Mouse (Mus musculus): Measurements from ENCODE around the gene Otog.

DNA sequence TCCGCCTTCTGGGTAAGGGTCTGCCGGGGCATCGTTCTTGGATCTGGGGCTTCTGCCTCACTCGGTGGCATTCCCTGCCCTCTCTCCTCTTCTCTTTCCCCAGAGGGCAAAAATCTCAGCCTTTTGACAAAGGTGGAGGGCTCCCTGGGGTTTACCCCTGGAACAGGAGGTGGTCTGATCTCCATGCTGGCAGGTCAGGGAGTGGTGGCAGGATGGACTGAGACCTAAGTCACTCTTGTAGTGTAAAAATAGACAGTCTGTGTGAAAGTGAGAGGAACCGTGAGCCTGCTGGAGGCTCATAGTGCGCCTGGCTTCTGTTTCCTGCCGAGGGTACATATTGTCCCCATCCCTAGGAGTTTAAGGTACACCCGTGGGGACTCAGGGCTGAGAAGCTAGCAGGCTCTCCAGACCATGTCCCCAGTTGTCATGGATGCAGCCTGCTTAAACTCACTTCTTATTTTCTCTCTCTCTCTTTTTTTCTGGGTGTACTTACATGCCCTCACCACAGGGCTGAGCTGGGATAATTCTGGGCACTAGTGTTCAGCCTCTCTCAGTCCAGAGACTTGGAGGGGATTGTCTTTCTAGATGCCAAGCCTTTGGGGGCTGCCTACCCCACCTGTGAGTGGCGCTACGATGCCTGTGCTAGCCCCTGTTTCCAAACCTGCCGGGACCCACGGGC, 44.5 kb downstream of the Otog start:
- TF ChIP-seq CTCF (conservative IDR thresholded peaks at IDR 0.05; ENCODE audit: low read length) (no peak), POU5F1 (IDR thresholded peaks at IDR 0.05; ENCODE audit: borderline replicate concordance, low read length) (no peak), NANOG (IDR thresholded peaks at IDR 0.05; ENCODE audit: borderline replicate concordance, low read length) (no peak)
